Mouse (Mus musculus): ENCODE measurements around the gene Glp2r. TPM values are rescaled to one million over a fixed set of nuclear protein-coding genes. Genes with fewer than 3 reads are reported as not detected.

Gene Glp2r
- total RNA-seq, 1 experiment from 2014 or later: not detected

GRCm38 (mm10) chr11:67734597-67734996 is 36.4 kb downstream of the Glp2r start:
- no peak for ATAC-seq (ENCODE audit: extremely low read depth, insufficient number of reproducible peaks, low FRiP score, poor library complexity, severe bottlenecking)

- no peak for ATAC-seq (ENCODE audit: extremely low read depth, insufficient number of reproducible peaks, low FRiP score, poor library complexity, severe bottlenecking)
Measured at GRCm38 (mm10) chr11:67733726-67734125, 37.2 kb downstream of the Glp2r start.

- ATAC-seq (ENCODE audit: extremely low read depth, insufficient number of reproducible peaks, low FRiP score, poor library complexity, severe bottlenecking): no peak
Measured at GRCm38 (mm10) chr11:67731056-67731455, 39.9 kb downstream of the Glp2r start.

GRCm38 (mm10) chr11:67728726-67729125 is 42.2 kb downstream of the Glp2r start:
- no peak for ATAC-seq (ENCODE audit: extremely low read depth, insufficient number of reproducible peaks, low FRiP score, poor library complexity, severe bottlenecking)

- no peak for ATAC-seq (ENCODE audit: extremely low read depth, insufficient number of reproducible peaks, low FRiP score, poor library complexity, severe bottlenecking)
Measured at GRCm38 (mm10) chr11:67727095-67727494, 43.9 kb downstream of the Glp2r start.

- no peak for ATAC-seq (ENCODE audit: extremely low read depth, insufficient number of reproducible peaks, low FRiP score, poor library complexity, severe bottlenecking)
Measured at GRCm38 (mm10) chr11:67723231-67724013, 47.5 kb downstream of the Glp2r start.

- no peak for ATAC-seq (ENCODE audit: extremely low read depth, insufficient number of reproducible peaks, low FRiP score, poor library complexity, severe bottlenecking)
Measured at GRCm38 (mm10) chr11:67722399-67723156, 48.4 kb downstream of the Glp2r start.

GRCm38 (mm10) chr11:67721485-67721884 is 49.5 kb downstream of the Glp2r start:
- ATAC-seq (ENCODE audit: extremely low read depth, insufficient number of reproducible peaks, low FRiP score, poor library complexity, severe bottlenecking): no peak

GRCm38 (mm10) chr11:67715382-67715781 is 55.6 kb downstream of the Glp2r start:
- ATAC-seq (ENCODE audit: extremely low read depth, insufficient number of reproducible peaks, low FRiP score, poor library complexity, severe bottlenecking): no peak

- ATAC-seq (ENCODE audit: extremely low read depth, insufficient number of reproducible peaks, low FRiP score, poor library complexity, severe bottlenecking): no peak
Measured at GRCm38 (mm10) chr11:67712976-67713375, 58.0 kb downstream of the Glp2r start.

GRCm38 (mm10) chr11:67694703-67695376 is 76.1 kb downstream of the Glp2r start, which contains the start of gene Rcvrn:
Rcvrn (plus strand) TSS chr11:67695326.
- ATAC-seq (ENCODE audit: extremely low read depth, insufficient number of reproducible peaks, low FRiP score, poor library complexity, severe bottlenecking): no peak

- no peak for ATAC-seq (ENCODE audit: extremely low read depth, insufficient number of reproducible peaks, low FRiP score, poor library complexity, severe bottlenecking)
Measured at GRCm38 (mm10) chr11:67686109-67686508, 84.8 kb downstream of the Glp2r start.

GRCm38 (mm10) chr11:67681871-67682270 is 89.1 kb downstream of the Glp2r start:
- ATAC-seq (ENCODE audit: extremely low read depth, insufficient number of reproducible peaks, low FRiP score, poor library complexity, severe bottlenecking): no peak

- ATAC-seq (ENCODE audit: extremely low read depth, insufficient number of reproducible peaks, low FRiP score, poor library complexity, severe bottlenecking): no peak
Measured at GRCm38 (mm10) chr11:67679930-67680329, 91.0 kb downstream of the Glp2r start.

- no peak for ATAC-seq (ENCODE audit: extremely low read depth, insufficient number of reproducible peaks, low FRiP score, poor library complexity, severe bottlenecking)
Measured at GRCm38 (mm10) chr11:67679300-67679699, 91.7 kb downstream of the Glp2r start.

- peak; percentile 62; the same call in 1 of the 2 replicates for ATAC-seq (ENCODE audit: extremely low read depth, insufficient number of reproducible peaks, low FRiP score, poor library complexity, severe bottlenecking)
Measured at GRCm38 (mm10) chr11:67675562-67676540, 95.1 kb downstream of the Glp2r start.

GRCm38 (mm10) chr11:67672140-67672539 is 98.8 kb downstream of the Glp2r start:
- no peak for ATAC-seq (ENCODE audit: extremely low read depth, insufficient number of reproducible peaks, low FRiP score, poor library complexity, severe bottlenecking)

- no peak for ATAC-seq (ENCODE audit: extremely low read depth, insufficient number of reproducible peaks, low FRiP score, poor library complexity, severe bottlenecking)
Measured at GRCm38 (mm10) chr11:67670031-67670430, 100.9 kb downstream of the Glp2r start.

Measured in neutrophil, adult 5-6 weeks (primary cell).